Mouse (Mus musculus) urinary bladder, postnatal 0 days (tissue): Measurements from ENCODE around the gene Hils1. TPM values are rescaled to one million over a fixed set of nuclear protein-coding genes. Genes with fewer than 3 reads are reported as not detected.

Experiments
- polyA plus RNA-seq: library from polyadenylated mRNA; unstranded; fragments of >200 nt; fragmentation: Nextera tagmentation; extraction: Ambion mirVana; gene quantifications from 2 replicates; pipeline ENCODE4 v1.2.1, GENCODE M21; 2015

Hils1 gene
- polyA plus RNA-seq = not detected in 2 replicates

DNA sequence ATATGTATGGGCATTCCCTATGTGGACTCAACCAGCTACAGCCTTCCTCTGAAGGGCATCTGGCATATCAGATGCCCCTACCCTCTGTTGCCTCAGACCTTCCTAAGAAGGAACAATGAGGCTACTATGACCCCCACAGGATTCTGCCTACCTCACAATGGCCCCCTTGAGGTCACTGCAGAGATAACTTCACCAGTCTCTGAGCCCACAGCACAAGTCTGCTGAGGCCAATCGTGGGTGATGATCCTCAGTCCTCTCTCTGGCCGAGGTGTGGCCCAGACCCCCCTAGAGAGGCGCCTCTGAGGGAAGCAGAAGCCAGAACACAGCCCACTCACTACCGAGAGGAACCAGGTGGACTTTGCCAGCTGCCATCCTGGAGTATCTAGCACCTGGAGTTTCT lies at the start of gene Hils1:
Gene Hils1, plus strand, starts transcription at position 175 of the 400 bp plus-strand sequence.

DNA sequence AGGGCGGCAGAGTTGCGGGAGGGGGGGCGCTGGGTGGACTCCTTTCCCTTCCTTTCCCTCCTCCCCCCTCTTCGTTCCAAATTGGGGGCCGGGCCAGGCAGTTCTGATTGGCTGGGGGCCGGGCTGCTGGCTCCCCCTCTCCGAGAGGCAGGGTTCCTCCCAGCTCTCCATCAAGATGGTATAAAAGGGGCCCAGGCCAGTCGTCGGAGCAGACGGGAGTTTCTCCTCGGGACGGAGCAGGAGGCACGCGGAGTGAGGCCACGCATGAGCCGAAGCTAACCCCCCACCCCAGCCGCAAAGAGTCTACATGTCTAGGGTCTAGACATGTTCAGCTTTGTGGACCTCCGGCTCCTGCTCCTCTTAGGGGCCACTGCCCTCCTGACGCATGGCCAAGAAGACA lies 31.3 kb upstream of the Hils1 start, which contains the start of gene Col1a1:
Gene Col1a1, plus strand, starts transcription at position 180 of the 400 bp plus-strand sequence.

DNA sequence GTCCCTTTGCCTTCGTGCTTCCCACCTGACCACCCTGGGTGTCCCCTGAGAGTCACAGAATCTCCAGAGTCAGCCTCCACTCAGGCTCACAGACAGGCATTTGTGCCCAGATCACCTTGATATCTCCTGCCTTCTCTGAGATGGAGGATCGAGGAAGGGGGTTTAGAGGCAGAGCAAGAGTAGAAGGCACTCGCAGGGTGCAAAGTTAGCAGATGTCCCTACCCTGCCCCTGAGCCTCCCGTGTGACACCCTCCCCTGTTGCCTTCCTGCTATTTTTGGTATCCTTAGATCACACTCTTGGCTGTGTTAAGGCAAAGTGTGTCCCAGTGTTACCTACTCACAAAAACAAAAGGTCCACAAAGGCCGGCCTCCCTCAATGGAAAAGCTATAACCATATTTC lies 8.8 kb downstream of the Hils1 start, which contains the start of gene Sgca:
Gene Sgca, minus strand, starts transcription at position 129 of the 400 bp plus-strand sequence.

GRCm38 (mm10) chr11:94990749-94991577 lies 23.6 kb downstream of the Hils1 start, which contains the start of gene Ppp1r9b:
Ppp1r9b (plus strand) TSS chr11:94991035.

GRCm38 (mm10) chr11:95009629-95010014 lies 42.2 kb downstream of the Hils1 start, which contains the start of gene Samd14:
Samd14 (plus strand) TSS chr11:95009879.

Other genes starting within 250 kb of the Hils1 start
- 0.11 TPM in 1 of 2 replicates, not detected in the other for gene Cdc34b, start 225.8 kb upstream of the Hils1 start, polyA plus RNA-seq
- not detected in 2 replicates for gene Tmem92, start 184.9 kb upstream of the Hils1 start, polyA plus RNA-seq
- 2,994 and 3,648 TPM in 2 replicates for gene Col1a1, start 31.4 kb upstream of the Hils1 start, polyA plus RNA-seq
- gene Sgca, start 8.7 kb downstream of the Hils1 start, polyA plus RNA-seq = 10.9 and 13.0 TPM in 2 replicates
- gene Ppp1r9b, start 23.4 kb downstream of the Hils1 start, polyA plus RNA-seq = 5.6 TPM in 2 replicates
- 7.9 and 8.4 TPM in 2 replicates for gene Samd14, start 42.3 kb downstream of the Hils1 start, polyA plus RNA-seq
- 29.9 and 31.1 TPM in 2 replicates for gene Pdk2, start 73.8 kb downstream of the Hils1 start, polyA plus RNA-seq
- gene Itga3, start 109.2 kb downstream of the Hils1 start, polyA plus RNA-seq = 36.0 and 41.2 TPM in 2 replicates
- gene Dlx3, start 152.5 kb downstream of the Hils1 start, polyA plus RNA-seq = 0.30 and 0.34 TPM in 2 replicates
- gene Dlx4, start 178.7 kb downstream of the Hils1 start, polyA plus RNA-seq = 0.11 and 0.16 TPM in 2 replicates